Mouse (Mus musculus) cerebellum, adult 2 months (tissue): ENCODE results near the gene Cacnb4.

Source experiments
- CTCF ChIP-seq: fragments of 200-500 bp; IDR thresholded peaks from 2 replicates; pipeline ENCODE4 v1.5.1; 2011; ENCODE audit warnings: low read depth, mild to moderate bottlenecking, control low read depth, low read length, moderate library complexity, borderline replicate concordance; ENCODE audit not compliant: insufficient read depth
- POLR2A ChIP-seq: fragments of 200-500 bp; IDR thresholded peaks from 2 replicates; pipeline ENCODE4 v1.6.1; 2011; ENCODE audit warnings: low read length, control low read depth, borderline replicate concordance; ENCODE audit not compliant: insufficient read depth

DNA sequence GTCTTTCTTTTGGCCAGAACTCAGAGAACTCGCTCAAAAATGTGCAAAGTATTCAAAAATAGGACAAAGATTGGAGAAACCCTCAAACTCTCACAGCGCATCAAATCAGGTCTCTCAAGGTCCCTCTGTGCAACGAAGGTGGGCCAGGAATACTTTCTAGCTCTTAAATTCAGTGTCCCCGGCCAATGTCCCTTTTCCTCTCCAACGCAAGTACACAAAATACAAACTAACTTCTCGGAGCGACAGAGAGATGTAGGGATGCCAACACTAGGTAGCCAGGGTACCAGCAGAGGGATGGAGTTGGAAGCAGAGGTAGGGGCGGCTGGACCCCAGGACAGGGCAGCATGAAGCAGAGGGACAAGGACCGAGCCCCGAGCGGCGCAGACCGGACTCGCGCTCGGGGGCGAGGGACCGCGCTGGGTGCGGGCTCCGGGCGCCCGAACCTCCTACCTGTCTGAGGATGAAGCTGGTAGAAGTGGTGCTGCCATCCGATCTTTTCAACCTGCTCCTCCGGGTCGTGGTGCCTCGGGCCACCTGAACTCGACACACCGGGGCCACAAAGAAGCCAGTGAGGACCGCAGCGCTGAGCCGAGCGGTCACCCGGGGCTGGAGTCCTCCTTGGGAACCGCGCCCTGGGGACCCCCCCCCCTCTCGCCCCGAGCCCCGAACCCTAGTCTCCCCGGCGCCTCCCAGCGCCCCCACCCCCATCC lies 1.2 kb downstream of the Cacnb4 start:
- TF ChIP-seq POLR2A (no peak), CTCF (no peak)
